Mouse (Mus musculus) left cerebral cortex, postnatal 36 days (tissue): Measurements from ENCODE around the gene 1500009C09Rik. TPM values are rescaled to one million over a fixed set of nuclear protein-coding genes. Genes with fewer than 3 reads are reported as not detected.
A peak's percentile ranks its signal among the peaks of the same experiment; 100 is the strongest.

Experiments
- DNase-seq, 2 experiments: peaks; one replicate each; pipeline ENCODE4 v3.0.0; 2021 to 2022; ENCODE audit warnings: low spot score in 2 of 2, mixed read lengths in 1 of 2
- intact Hi-C: fragments of 180-260 bp; cut with DNase I; formaldehyde crosslinking; loops from one replicate; pipeline ENCODE4 v1.15.1; 2025
- total RNA-seq, 2 experiments: library from RNA; stranded (reverse); gene quantifications; 2 replicates each; pipeline ENCODE4 v1.2.3; 2021

The 1500009C09Rik gene
- total RNA-seq, 2 experiments from 2014 or later, result 97.8 to 105 TPM

- intact Hi-C loops, result no loop called here
- DNase-seq, result no peak
Measured at GRCm38 (mm10) chr15:82217980-82218379, 34.2 kb upstream of the 1500009C09Rik start.

GRCm38 (mm10) chr15:82218778-82219666 lies 33.2 kb upstream of the 1500009C09Rik start:
- no peak for DNase-seq
- intact Hi-C loops, result no loop called here

- intact Hi-C loops, result no loop called here
- DNase-seq, result no peak
Measured at GRCm38 (mm10) chr15:82220003-82220675, 32.1 kb upstream of the 1500009C09Rik start.

DNA sequence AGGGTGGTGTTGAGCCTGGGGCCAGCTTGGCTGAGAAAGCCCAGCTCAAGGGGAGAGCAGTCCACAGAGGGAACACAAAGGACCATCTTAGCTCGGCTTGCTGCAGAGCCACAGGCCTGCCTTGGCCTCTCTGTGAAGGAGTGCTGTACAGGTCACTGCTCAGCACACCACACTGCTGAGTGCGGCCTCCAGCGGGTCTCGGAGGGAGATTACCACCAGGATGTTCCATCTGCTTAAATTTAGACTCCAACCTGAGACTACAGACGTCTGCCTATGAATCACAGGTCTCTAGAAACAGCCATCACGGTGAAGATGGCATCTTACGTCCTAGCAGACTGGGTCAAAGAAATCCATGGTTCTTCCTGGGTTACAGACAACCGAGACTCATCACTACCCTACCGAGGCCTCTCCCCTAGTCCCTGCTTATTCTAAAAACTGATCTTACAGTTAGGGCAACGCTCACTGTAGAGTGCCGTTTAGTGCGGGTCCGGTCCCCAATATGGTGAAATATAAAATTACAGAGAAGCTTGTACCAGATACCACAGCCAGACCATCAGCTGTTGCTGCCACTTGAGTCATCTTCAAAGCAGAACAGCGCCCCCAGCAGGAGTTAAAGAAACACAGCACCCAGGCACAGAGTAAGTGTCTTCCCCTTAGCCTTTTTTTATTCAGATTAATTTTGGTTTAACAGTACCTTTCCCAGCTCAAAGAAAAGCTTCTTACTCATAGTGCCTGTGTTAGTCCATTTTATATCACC lies 30.9 kb upstream of the 1500009C09Rik start:
- no peak for DNase-seq
- intact Hi-C loops, result no loop called here

- intact Hi-C loops, result no loop called here
- DNase-seq, result no peak
Measured at GRCm38 (mm10) chr15:82223251-82223650, 28.9 kb upstream of the 1500009C09Rik start.

DNA sequence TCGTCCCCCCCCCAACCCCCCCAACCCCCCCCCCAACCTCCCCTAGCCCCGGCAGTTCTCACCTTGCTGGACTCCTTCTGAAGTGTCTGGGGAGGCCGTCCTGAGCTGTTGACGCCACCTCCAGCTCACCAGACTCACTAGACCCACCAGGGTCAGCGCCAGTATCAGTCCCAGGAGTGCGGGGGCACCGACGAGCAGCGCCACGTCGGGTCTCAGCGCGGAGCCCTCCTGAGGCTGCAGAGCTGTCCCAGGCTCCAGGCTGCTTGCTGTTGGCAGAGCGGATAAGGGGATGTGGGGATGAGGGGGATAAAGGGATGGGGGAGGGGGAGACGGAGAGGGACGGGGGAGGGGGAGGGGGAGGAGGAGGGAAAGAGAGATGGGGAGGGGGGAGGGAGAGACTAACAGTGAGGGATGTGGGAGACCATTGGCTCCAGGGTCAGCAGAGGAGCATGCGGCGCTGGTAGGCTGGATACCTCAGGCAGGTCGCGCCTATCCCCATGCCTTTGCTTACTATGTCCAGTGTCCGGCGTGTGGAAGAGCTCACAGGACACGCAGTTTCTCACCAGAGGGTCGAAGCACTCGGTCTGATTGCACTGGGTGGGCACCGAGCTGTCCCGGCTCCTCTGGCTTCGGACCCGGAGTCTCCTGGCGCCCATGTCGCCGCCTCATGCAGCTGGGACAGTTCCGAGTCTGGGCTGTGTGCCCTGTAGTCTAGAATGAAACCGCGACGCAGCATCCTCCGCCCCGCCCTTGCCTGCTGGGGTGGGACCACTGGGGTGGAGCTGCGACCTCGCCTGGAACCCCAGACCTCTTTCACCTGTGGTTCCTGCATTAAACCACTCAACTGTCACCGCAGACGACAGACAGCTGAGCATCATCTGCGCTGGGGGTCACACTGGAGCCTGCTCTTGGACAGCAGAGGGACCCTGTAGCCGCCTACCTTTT lies 28.3 kb upstream of the 1500009C09Rik start, which contains the start of gene Tnfrsf13c:
TSS of gene Tnfrsf13c (minus strand) at position 713 of the 945 bp plus-strand sequence.
- intact Hi-C loops, result no loop called here
- no peak for DNase-seq

GRCm38 (mm10) chr15:82224602-82225215 lies 27.5 kb upstream of the 1500009C09Rik start:
- DNase-seq, result no peak
- intact Hi-C loops, result no loop called here

DNA sequence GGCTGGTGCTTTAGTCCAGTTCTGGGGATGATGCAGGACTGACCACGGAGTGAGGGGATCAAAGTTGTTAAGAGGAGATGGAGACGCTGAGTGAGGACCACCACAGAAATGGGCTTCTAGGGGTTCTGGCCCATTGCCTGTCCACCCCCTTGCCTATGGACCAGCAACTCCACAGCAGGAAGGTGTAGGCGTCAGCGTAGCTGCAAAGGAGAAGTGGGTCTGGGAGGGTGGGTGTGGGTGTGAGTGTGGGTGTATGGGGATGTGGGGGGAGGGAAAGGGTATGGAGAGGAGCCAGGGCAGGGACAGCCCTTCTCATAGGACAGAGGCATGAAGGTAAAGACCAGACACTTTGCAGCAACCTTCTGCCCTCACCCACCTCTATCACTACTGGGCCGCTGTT lies 26.4 kb upstream of the 1500009C09Rik start:
- intact Hi-C loops, result no loop called here
- no peak for DNase-seq

GRCm38 (mm10) chr15:82229542-82230045 lies 22.6 kb upstream of the 1500009C09Rik start:
- no peak for DNase-seq
- intact Hi-C loops, result no loop called here

DNA sequence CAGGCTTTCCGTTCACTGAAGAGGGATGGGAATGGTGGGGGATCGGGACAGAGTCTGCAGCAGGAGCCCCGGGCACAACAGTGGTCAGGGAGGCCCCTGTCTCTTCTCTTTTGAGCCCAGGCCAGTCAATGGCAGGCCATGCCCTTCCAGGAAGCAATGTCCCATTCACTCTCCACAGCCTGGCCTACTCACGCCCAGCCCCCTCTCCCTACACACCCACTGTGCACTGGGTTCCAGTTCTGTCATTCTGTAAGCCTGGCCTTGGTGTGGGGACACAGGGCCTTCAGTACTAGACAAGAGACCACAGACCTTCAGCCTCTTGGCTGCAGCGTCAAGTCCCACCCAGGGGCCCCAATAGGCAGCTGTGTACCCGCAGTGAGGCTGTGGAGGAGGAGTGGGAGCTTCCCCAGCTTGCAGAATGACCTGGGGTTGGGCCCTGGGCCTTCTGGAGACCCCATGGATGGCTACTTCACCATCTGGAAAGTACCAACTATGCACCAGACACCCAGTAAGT lies 22.0 kb upstream of the 1500009C09Rik start:
- no peak for DNase-seq

GRCm38 (mm10) chr15:82231100-82231499 lies 21.1 kb upstream of the 1500009C09Rik start:
- intact Hi-C loops, result no loop called here
- no peak for DNase-seq

More for the DNA sequence above, 22.0 kb upstream of the 1500009C09Rik start:
- intact Hi-C loops, result no loop called here

DNA sequence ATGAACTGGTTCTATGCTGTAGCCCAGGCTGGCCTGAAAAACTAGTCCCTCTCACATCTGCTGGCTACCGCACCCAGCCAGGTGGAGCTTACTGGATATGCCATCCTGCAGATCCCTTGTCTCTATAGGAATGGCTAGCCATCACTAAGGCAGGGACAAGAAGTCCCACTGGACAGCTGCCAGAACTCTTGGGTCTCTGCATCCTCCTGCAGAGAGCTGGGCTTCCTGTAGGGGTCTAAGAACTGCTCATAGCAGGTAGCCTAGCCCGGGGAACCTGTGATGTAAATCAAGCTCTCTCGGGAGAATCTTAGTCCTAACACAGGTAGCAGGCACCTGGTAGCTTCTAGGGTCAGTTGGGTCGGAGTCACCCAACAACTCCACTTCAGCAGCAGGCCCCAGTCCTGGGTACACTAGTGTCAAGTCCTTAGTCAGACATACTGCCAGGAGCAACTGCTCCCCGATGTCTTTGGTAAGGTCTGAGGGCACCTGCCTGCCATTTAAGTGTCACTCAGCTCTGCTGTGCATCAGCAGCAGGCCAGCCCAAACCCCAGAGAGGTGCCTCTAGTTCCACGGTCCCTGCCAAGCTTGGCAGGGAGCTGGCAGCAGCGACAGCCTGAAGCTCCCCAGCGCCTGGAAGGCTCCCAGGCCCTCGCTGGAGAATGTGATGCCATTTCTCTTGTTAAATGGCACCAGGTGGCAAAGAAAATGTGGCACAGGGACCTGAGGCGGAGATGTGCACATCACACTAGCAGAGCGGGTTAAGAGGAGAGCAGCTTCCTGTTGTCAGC lies 20.4 kb upstream of the 1500009C09Rik start:
- intact Hi-C loops, result no loop called here

GRCm38 (mm10) chr15:82232651-82233050 lies 19.5 kb upstream of the 1500009C09Rik start:
- intact Hi-C loops, result no loop called here
- DNase-seq, result no peak

More for the DNA sequence above, 20.4 kb upstream of the 1500009C09Rik start:
- peak in 1 of 2 experiments; percentile 39 for DNase-seq

GRCm38 (mm10) chr15:82235661-82236060 lies 16.5 kb upstream of the 1500009C09Rik start:
- no peak for DNase-seq

DNA sequence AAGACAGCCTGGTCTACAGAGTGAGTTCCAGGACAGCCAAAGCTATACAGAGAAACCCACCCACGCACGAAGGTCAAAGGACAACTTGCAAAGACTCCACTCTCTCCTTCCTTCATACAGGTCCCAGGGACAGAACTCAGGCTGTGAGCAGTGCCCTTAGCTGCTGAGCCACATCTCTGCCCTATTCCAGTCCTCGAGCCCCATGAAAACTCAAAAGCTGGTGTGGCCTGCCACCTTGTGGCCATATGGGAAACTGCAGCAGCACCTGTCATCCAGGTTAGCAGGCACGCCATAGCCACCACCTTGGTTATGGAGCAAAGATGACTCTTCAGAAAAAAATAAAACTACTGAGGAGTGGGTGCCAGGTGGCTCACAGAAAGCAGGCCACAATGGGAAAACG lies 15.6 kb upstream of the 1500009C09Rik start:
- DNase-seq, result peak; percentile 80 to 83
- intact Hi-C loops, result loop anchor here (1.0 to 5.0 kb wide), 3 partner anchors 97 to 172 kb away; no protein-coding TSS in a partner anchor

More at GRCm38 (mm10) chr15:82235661-82236060, 16.5 kb upstream of the 1500009C09Rik start:
- intact Hi-C loops, result loop anchor here (1.0 to 5.0 kb wide), 3 partner anchors 96 to 171 kb away; no protein-coding TSS in a partner anchor

- intact Hi-C loops, result no loop called here
- DNase-seq, result no peak
Measured at GRCm38 (mm10) chr15:82243311-82243710, 8.9 kb upstream of the 1500009C09Rik start.

GRCm38 (mm10) chr15:82243742-82244114 lies 8.5 kb upstream of the 1500009C09Rik start:
- DNase-seq, result no peak
- intact Hi-C loops, result no loop called here
